Mouse (Mus musculus): ENCODE measurements around the gene Ankrd60. TPM values are rescaled to one million over a fixed set of nuclear protein-coding genes. Genes with fewer than 3 reads are reported as not detected.

The Ankrd60 gene
- total RNA-seq, 2 experiments from 2014 or later: not detected

DNA sequence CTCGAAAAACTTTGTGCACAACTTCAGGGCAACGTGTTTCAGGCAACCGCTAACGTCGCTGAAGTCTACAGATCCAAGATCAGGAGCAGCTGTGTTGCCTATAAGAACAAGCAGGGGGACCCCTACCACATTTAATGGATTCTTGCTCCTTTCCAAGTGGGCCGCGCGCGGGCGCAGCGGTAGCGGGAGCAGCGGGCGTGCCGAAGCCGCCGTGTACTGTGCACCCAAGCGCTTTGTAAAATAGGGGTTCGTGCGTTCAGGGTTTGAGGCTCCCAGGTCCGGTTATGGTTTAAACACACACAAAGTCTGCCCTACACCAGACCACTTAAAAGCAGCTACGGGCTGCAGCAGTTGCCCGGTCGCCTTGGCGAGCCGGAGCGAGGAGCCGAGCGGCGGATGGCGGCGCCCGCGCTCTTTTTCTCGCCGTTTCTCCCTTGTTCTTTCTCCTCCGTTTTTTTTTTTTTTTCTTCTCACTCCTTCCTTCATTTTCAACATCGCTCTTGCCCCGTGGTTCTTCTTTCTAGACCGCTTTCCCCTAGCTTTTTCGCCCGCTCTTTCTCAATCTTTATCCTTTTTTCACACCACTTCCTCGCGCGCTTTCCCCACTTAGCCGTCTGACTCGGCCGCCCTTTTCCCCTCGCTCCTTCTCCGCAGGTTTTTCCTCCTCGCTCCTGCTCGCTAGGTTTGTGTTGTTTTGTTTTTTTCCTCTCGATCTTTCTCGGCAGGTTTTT is 7.4 kb upstream of the Ankrd60 start:
- peak in 1 of 2 experiments; percentile 41 for DNase-seq
- intact Hi-C loops (cut with DNase I): loop anchor here (5.0 to 10.0 kb wide), 6 partner anchors 72 to 1089 kb away; partner anchors contain the start of genes Gnas, Npepl1, Rab22a and Stx16

DNA sequence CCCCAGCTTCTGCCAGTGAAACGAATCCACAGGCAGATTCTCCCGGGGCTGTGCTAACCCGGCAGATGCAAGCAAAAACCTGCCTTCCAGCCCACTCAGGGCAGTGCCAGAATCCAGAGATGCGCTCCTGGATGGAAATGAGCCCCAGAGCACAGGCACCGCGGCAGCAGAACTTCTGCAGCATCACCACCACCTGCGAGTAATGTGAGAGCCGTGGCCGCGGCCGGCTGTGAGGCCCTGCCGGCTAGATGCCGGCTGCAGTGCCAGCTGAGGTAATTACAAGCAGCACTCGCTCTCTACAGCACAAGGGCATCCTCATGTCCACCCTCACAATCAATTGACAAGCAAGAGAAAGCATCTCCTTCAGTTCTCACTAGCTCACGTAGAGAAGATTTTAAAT is 6.2 kb upstream of the Ankrd60 start:
- no peak for DNase-seq
- intact Hi-C loops (cut with DNase I): loop anchor here (10.0 kb wide), 1 partner anchor 1090 kb away; no protein-coding TSS in a partner anchor

DNA sequence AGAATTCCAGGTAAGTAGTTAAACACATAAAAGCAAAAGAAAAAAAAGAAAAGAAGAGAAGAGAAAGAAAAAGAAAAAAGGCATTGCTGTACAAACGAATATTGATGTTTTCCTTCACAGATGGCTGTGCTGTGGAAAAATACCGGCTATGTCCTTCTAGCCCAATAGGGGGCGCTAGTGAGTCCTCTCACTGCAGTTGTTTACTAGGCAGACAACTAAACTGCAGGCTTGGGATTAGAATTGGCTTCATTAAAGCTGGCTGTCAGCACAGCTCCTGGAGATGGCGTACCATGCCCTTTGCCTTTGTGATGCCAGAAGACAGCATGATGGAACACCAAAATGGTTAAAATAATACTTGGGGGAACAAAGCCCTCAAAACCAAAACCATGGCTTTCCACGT is 5.3 kb upstream of the Ankrd60 start:
- intact Hi-C loops (cut with DNase I): loop anchor here (10.0 kb wide), 1 partner anchor 1091 kb away; no protein-coding TSS in a partner anchor
- DNase-seq: no peak

DNA sequence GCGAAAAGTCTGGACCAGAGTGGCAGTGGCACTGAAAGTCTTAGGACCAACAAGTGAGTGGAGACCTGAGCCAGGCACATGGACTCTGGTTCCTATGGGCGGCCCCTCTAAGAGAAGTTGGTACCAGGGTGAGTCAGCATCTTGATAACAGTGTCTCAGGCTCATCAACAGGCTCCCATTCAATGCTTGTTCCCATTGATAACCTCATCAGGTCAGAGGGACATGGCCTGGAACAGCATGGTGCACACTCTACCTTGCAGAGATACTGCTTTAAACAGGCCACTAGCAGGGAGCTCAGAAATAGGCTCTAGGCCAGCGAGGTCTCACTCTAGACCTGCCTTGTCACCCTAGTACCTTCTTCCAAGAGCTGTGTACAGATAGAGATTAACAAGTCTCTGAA is 4.7 kb upstream of the Ankrd60 start:
- intact Hi-C loops (cut with DNase I): loop anchor here (10.0 kb wide), 1 partner anchor 1092 kb away; no protein-coding TSS in a partner anchor
- DNase-seq: no peak

DNA sequence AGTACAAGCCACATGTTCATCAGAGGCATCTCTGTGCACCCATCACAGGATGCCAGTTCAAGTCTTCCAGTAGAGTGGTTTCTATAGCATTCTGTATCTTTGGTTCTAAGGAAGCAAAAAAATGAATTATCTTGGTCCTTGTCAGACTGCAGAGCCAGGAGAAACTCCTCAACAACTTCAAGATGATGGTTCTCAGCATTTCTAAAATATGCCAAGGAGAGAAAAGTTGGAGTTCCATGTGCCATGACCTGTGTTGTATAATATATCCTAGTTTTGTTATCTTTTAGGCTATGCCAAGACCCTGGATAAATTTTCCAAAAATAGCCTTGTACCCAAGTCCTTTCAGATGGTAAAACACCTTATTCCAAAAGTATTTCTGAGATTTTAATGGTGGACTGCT is 2.9 kb upstream of the Ankrd60 start:
- intact Hi-C loops (cut with DNase I): loop anchor here (10.0 kb wide), 1 partner anchor 1094 kb away; no protein-coding TSS in a partner anchor

DNA sequence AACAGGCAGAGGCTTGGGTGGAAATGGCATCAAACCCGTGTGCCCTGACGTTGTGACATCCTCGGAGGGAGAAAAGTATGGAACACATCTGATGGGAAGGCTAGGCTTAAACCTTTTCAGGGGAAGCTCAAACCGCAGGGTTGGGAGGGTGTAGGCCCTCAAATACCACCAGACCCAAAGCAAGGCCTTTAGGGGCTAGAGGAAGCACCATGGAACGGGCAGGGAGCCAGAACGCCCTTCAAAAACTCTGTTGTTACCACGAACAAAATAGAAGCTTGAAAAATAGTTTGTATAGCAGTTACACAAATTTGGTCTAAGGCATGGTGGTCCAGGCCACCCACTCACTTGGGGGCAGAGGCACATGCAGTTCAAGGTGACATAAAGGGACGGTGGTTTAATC is 430 bp upstream of the Ankrd60 start:
- DNase-seq: no peak
- intact Hi-C loops (cut with DNase I): no loop called here

More for the DNA sequence above, 2.9 kb upstream of the Ankrd60 start:
- no peak for DNase-seq

DNA sequence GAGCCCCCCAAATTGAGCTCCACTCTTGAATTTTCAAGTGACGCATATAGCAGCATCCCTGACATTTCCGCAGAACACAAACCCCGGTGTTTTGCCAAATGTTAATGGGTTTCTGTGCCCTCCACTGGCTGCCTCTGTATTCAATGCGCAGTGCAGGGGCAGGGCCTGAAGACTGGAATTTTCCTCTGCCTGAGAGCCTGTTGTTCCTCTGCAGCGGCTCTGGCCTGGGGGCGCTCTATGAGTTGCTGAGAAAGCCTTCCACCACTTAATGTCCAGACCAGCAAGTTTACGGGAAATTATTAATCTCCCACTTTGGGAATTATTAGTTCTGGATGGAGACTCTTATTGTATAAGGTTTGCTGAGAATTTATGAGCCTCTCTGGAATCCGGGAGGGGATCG is 14.0 kb downstream of the Ankrd60 start:
- intact Hi-C loops (cut with DNase I): loop anchor here (5.0 kb wide), 2 partner anchors 1293 to 1338 kb away; no protein-coding TSS in a partner anchor
- no peak for DNase-seq

DNA sequence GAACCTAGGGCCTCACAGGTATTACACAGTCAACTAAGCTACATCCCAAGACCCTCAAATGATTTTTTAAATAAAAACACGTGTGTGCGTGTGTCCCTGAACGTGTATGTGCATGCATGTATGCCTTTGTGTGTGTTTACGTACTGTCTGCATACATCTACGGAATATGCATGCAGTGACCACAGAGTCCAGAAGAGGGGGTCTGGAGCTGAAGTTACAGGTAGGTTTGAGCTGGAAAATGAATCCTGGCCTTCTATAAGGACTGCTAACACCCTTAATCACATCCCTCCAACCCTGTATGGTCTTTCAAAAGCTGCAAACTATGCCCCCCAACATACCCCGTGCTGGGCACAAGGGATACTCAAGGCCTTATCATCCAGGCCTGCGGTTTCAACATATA is 14.8 kb downstream of the Ankrd60 start:
- peak in 1 of 2 experiments; percentile 26 for DNase-seq
- intact Hi-C loops (cut with DNase I): loop anchor here (5.0 kb wide), 2 partner anchors 1294 to 1339 kb away; no protein-coding TSS in a partner anchor

DNA sequence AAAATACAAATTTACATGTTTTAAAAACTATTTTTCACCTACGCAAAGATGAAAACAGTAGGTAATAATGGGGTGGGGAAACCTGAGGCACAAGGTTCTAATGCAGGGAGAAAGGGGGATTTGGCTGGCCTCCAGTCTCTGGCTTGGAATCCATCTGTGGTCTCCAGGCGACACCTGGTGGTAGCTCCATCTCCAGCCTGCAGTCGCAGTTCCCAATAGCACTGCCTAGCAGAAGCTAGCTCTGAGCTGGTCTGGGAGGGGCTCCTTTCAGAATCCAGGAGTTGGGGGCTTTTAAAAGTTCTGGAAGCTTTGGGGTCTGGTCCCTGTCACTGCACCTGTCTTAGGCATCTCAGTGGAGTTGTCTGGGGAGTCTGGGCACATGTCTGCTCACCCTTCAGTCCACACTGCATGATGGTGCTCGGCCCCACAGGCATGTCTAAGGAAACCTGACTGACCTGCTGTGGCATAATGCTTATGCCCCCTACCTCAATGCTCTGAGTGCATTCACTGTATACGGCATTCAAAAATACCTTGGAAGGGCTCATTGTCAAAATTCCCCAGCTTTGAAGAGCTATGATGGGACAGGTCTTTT is 16.2 kb downstream of the Ankrd60 start:
- intact Hi-C loops (cut with DNase I): loop anchor here (1.0 to 5.0 kb wide), 4 partner anchors 376 to 1340 kb away; no protein-coding TSS in a partner anchor
- peak; percentile 73 to 82 for DNase-seq

DNA sequence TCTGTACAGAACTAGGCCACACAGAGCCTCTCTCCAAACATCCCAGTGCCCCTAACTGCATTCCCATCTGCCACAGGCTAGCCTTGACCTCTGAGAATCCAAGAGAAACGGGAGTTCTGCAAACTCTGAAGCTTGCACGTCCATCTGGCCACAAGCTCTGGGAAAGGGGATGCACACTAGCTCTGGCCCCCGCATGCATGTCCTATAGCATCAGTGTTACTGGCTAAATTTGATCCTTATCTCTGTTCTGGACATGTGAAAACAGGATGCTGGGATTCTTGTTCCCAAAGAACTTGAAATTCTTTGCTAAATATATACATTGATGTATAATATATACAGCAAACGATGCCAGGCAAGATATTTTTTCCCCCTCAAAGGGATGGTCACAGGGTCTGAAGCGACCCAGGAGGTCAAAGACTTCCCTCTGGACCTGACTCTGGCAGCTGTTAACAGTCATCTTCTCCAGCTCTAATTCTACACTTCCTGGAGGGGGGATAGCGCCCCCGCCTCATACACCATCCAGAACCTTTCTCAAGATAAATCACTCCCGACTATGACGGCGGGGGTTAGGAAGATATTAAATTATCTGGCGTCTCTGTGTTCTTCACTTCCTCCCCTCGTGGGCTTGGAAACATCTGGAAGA is 19.3 kb downstream of the Ankrd60 start:
- intact Hi-C loops (cut with DNase I): no loop called here
- DNase-seq: no peak

DNA sequence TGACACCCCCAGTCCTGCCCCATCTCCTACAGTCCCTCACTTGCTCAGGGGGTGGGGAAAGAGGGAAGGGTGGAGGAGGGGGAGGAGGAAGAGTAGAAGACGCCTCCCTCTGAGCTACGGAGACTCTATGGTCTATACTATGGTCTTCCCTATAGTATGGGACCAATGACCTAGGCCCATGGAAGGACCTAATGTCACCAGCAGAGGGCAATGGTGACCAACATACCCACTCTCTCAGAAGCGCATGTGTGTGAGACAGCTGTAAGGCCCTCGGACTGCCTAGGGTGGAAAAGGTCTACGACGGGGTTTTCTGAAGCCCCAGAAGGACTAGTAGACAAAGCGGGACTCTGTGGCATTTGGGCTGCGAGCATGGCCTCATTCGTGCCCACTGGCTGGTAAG is 24.3 kb downstream of the Ankrd60 start:
- peak; percentile 23 to 36 for DNase-seq
- intact Hi-C loops (cut with DNase I): no loop called here

DNA sequence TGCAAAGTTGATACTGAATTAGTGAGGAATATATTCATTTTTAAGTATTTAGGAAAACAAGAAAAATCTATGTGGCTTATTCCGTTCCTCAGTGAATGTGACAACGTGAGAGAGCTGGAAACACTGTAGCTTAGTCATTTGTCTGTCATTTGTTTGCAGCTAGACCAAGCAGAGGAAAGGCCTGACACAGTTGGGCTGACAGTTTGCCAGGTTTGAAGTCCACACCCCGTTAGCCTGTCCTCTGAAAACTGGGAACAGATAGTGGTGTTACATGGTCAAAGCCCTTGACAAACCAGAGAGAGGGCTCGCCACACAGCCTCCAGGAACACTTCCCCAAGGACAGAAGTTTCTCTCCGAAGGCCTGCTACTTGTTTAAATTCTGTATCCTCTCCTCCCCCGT is 27.5 kb downstream of the Ankrd60 start:
- peak; percentile 52 to 55 for DNase-seq
- intact Hi-C loops (cut with DNase I): no loop called here

DNA sequence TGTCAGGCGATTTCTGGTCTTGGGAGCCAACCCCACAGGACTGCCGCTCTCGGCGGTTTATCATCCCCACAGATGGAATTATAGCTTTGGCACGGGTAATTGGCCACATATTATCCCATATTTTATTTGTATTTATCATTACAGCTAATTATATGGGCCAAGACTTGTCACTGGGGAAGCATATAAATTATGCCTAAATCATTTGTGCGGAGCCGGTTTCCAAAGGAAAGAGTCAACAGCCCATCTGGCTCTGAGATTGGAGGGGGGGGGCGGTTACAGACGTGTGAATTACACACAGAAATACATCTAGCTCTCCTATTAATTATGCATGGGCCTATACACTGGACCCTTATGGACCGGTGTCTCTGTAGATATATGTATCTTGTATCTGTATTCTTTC is 28.9 kb downstream of the Ankrd60 start:
- no peak for DNase-seq

DNA sequence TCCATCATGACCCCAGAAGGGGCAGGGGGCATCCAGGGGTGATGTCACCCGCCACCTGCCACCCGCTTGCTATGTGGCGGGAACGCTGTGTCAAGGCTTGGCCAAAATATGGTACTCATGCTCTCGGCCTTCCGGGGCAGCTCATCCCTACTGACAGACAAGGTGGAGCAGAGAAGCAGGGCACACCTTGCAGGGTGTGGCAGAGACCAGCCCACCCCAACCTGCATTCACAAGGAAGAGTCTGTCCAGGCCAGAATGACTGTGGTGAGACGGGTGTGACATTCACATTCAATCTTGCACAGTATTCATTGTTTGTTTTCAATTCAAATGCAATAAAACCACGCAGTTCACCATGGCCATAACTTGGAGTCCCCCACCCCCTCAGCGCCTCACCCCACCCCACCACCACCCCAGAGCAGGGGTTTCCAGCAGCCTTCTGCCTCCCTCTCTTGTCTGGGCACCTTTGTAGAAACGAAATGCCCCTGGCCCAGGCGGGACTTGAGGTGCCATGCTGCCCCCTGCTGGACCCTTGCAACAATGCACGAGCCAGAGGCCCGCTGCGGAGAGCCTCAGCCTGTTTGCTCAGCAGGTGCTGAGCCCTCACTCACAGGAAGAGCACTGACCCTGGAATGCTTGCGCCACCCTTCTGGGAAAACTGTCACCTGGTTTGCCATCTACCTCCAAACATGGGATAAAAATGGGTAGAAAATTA is 32.0 kb downstream of the Ankrd60 start:
- intact Hi-C loops (cut with DNase I): loop anchor here (1.0 to 5.0 kb wide), 6 partner anchors 94 to 439 kb away; no protein-coding TSS in a partner anchor
- peak; percentile 85 to 90 for DNase-seq

More for the DNA sequence above, 28.9 kb downstream of the Ankrd60 start:
- intact Hi-C loops (cut with DNase I): loop anchor here (5.0 kb wide), 3 partner anchors 97 to 442 kb away; no protein-coding TSS in a partner anchor

DNA sequence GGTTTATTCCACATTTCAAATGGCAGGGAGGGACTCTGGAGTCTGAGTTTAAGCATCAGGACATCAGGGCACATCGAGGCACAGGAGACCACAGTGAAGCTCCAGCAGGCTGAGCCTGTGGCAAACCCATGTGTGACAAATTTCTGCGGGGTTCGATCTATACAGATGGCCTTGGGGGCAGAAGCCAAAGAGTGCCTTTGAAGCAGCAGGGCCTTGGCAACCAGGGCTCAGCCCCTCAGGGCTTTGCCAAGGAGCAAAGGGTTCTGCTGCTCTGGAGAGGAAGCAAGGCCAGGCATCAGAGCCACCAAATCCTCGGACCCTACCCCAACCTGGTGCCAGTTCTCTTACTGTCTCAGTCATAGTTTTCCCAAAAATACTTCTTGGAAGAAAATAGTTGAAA is 35.4 kb downstream of the Ankrd60 start:
- intact Hi-C loops (cut with DNase I): no loop called here
- DNase-seq: no peak

DNA sequence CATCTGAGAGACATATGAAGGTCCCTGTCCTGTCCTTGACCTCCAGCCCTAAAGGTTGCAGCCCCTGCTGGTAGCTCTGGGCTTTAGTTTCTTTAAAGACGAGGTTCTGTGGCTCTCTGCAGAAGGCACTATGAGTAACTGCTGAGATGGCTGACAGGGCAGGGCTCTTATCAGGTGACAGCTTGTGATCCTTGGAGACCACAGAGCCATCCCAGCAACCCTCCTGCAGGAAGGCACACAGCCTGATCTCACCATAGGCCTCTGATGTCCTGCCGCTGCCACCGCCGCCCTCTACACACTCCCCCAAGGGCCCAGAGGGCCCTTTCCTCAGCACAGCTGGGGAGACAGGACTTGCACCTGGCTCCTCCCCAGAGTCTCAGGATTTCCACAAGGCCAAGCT is 36.4 kb downstream of the Ankrd60 start:
- intact Hi-C loops (cut with DNase I): no loop called here

DNA sequence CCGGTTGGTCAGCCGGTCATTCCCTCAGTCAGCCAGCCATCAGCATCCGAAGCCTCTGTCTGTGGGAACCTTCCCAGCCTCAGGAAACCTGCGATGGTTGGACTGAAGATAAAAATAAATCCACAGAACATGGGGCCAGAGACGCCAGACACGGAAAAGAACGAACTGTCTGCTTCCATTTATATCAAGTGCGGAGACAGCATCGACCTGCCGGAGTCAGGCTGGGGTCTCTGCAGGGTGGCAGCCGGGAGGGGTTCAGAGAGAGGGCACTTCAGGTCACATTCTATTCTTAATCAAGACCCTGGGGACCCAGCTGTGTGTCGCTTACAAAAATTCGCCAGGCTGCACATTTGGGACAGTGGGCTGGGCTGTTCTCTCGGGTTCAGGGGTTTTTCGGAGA is 38.4 kb downstream of the Ankrd60 start:
- DNase-seq: no peak
- intact Hi-C loops (cut with DNase I): no loop called here

More for the DNA sequence above, 36.4 kb downstream of the Ankrd60 start:
- no peak for DNase-seq

DNA sequence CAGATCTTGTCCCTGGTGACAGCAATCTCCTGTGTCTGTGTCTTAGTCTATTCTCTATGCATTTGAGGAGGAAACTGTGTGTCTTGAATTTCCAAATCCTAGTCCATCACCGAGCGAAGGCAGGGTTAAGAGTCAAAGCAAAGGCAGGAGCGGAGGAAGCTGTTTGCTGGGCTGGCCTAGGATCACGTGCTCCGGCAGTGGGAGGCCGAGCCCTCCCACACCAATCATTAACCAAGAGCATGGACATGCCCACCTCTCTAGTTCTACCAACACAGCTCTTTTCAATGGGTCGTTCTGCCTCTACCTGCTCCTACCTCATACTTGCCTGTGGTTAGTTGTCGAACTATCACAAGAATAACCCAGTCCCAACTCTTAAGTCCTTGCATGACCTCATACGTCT is 42.3 kb downstream of the Ankrd60 start:
- intact Hi-C loops (cut with DNase I): no loop called here
- no peak for DNase-seq

DNA sequence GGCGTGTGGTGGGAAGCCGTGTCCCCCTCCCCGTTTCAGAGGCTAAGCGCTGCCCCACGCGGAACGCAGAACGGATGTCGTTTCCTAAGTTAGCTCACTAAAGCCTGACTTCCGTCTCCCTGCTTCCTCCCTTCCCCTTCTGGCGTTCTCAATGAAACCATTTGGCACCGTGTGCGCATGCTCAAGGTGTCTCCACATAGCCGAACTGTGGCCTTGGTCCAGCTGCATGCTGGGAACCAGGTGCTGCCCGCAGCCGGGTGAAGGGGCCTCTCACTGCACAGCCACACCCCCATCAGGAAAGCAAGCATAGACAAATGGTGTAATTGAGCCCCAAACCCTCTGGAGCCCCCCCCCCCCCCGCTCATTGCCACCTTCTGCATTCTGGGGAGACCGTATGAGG is 42.8 kb downstream of the Ankrd60 start:
- DNase-seq: no peak
- intact Hi-C loops (cut with DNase I): no loop called here

DNA sequence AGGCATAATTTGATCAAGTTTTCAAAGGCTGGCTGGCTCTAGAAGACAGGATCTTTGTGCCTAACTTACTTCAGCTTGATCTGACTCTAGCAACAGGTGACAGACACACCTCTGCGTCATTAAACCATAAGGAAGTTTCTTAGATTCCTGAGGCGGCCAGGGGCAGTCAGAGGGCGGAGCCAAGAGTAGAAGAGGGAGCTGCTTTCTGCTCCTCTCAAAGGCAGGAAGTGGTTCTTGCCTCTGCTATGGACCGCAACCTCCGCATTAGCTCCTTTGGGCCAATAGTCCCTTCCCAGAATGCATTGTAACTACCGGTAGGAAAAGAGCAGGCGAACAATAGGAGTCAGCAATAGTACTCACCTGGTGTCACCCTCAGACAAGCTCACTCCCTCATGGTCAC is 43.6 kb downstream of the Ankrd60 start:
- intact Hi-C loops (cut with DNase I): no loop called here

More for the DNA sequence above, 43.6 kb downstream of the Ankrd60 start:
- DNase-seq: no peak

Measured in heart, postnatal 10 days (tissue).